Mouse (Mus musculus) ES-CJ7 (cell line): ENCODE measurements around the gene 1700020D05Rik.

Experiments used
- DNase-seq: peaks from one replicate; pipeline ENCODE4 v3.0.0; 2011; ENCODE audit warnings: low read depth, low spot score

Gene 1700020D05Rik

GRCm38 (mm10) chr19:5475069-5475714 is 28.4 kb downstream of the 1700020D05Rik start:
- DNase-seq, result no peak

GRCm38 (mm10) chr19:5474281-5475068 is 29.1 kb downstream of the 1700020D05Rik start:
- no peak for DNase-seq

GRCm38 (mm10) chr19:5473720-5474119 is 29.9 kb downstream of the 1700020D05Rik start, which contains the start of gene Efemp2:
Gene Efemp2, plus strand, starts transcription at chr19:5473954.
- peak; percentile 76 for DNase-seq

- DNase-seq, result no peak
Observed at GRCm38 (mm10) chr19:5472857-5473256, 30.7 kb downstream of the 1700020D05Rik start.

- no peak for DNase-seq
Observed at GRCm38 (mm10) chr19:5471846-5472245, 31.7 kb downstream of the 1700020D05Rik start.

- DNase-seq, result peak; percentile 61
Observed at GRCm38 (mm10) chr19:5468374-5468773, 35.2 kb downstream of the 1700020D05Rik start, which contains the start of gene Ctsw. Gene Ctsw, minus strand, starts transcription at chr19:5468507.

- DNase-seq, result no peak
Observed at GRCm38 (mm10) chr19:5466916-5467500, 36.6 kb downstream of the 1700020D05Rik start.

- no peak for DNase-seq
Observed at GRCm38 (mm10) chr19:5465037-5465436, 38.5 kb downstream of the 1700020D05Rik start.

- DNase-seq, result peak; percentile 94
Observed at GRCm38 (mm10) chr19:5463791-5464562, 39.6 kb downstream of the 1700020D05Rik start.

- no peak for DNase-seq
Observed at GRCm38 (mm10) chr19:5463212-5463611, 40.4 kb downstream of the 1700020D05Rik start.

GRCm38 (mm10) chr19:5461411-5461810 is 42.2 kb downstream of the 1700020D05Rik start:
- DNase-seq, result no peak

- peak; percentile 87 for DNase-seq
Observed at GRCm38 (mm10) chr19:5460465-5460911, 43.1 kb downstream of the 1700020D05Rik start, which contains the start of gene Fibp. Gene Fibp, plus strand, starts transcription at chr19:5460615.

- DNase-seq, result no peak
Observed at GRCm38 (mm10) chr19:5459896-5460295, 43.7 kb downstream of the 1700020D05Rik start.

- DNase-seq, result no peak
Observed at GRCm38 (mm10) chr19:5459019-5459418, 44.6 kb downstream of the 1700020D05Rik start.

- no peak for DNase-seq
Observed at GRCm38 (mm10) chr19:5457746-5458442, 45.7 kb downstream of the 1700020D05Rik start, which contains the start of gene Ccdc85b. Gene Ccdc85b, minus strand, starts transcription at chr19:5457894.

GRCm38 (mm10) chr19:5456922-5457745 is 46.5 kb downstream of the 1700020D05Rik start:
- DNase-seq, result peak; percentile 91

GRCm38 (mm10) chr19:5456241-5456921 is 47.2 kb downstream of the 1700020D05Rik start:
- no peak for DNase-seq

- no peak for DNase-seq
Observed at GRCm38 (mm10) chr19:5455568-5455967, 48.0 kb downstream of the 1700020D05Rik start.

- DNase-seq, result no peak
Observed at GRCm38 (mm10) chr19:5455037-5455436, 48.5 kb downstream of the 1700020D05Rik start.
